Mouse (Mus musculus) heart, embryonic 16.5 days (tissue): ENCODE data around the gene Cryab. TPM values are rescaled to one million over a fixed set of nuclear protein-coding genes. Genes with fewer than 3 reads are reported as not detected.

Experiments used
- ATAC-seq: fragments of 200-750 bp; cut with Nextera tagmentation; replicated peaks from 2 replicates; pipeline ENCODE4 v1.8.0; 2017; ENCODE audit warnings: moderate number of reproducible peaks; ENCODE audit not compliant: insufficient read depth, low FRiP score; ENCODE audit errors: extremely low read depth
- H3K27ac ChIP-seq: fragments of 300-500 bp; sonication (generic); 2 replicates; pipeline ENCODE4 v1.5.1; 2014; ENCODE audit warnings: mild to moderate bottlenecking, low read length, control low read depth, moderate library complexity
- H3K27me3 ChIP-seq: fragments of 300-500 bp; sonication (generic); 2 replicates; pipeline ENCODE4 v1.6.1; 2014; ENCODE audit warnings: low read length, mixed read lengths; ENCODE audit not compliant: control insufficient read depth, insufficient read depth
- H3K36me3 ChIP-seq: fragments of 300-500 bp; sonication (generic); 2 replicates; pipeline ENCODE4 v1.6.1; 2014; ENCODE audit not compliant: control insufficient read depth, insufficient read depth
- H3K4me1 ChIP-seq: fragments of 300-500 bp; sonication (generic); 2 replicates; pipeline ENCODE4 v1.6.1; 2014; ENCODE audit warnings: low read length, mixed read lengths; ENCODE audit not compliant: control insufficient read depth, insufficient read depth
- H3K4me2 ChIP-seq: fragments of 300-500 bp; sonication (generic); 2 replicates; pipeline ENCODE4 v1.6.1; 2014; ENCODE audit warnings: low read depth, mild to moderate bottlenecking, control low read depth, low read length
- H3K4me3 ChIP-seq: fragments of 300-500 bp; sonication (generic); 2 replicates; pipeline ENCODE4 v1.5.1; 2014; ENCODE audit warnings: mild to moderate bottlenecking, control low read depth, low read length
- H3K9ac ChIP-seq: fragments of 300-500 bp; sonication (generic); 2 replicates; pipeline ENCODE4 v1.6.1; 2014; ENCODE audit warnings: low read length, control low read depth
- H3K9me3 ChIP-seq: fragments of 300-500 bp; sonication (generic); replicated peaks from 2 replicates; pipeline ENCODE4 v1.6.1; 2016; ENCODE audit warnings: low read length; ENCODE audit not compliant: control insufficient read depth
- WGBS: fragments of 180-500 bp; shearing (Covaris S2); extraction: QIAGEN DNeasy Blood & Tissue Kit; methylation state at CpG from one replicate; pipeline ENCODE4 v1.1.7; 2014; 5-methylcytosine and 5-hydroxymethylcytosine counted together
- polyA plus RNA-seq: library from polyadenylated mRNA; unstranded; fragments of >200 nt; fragmentation: Nextera tagmentation; extraction: Ambion mirVana; gene quantifications from 2 replicates; pipeline ENCODE4 v1.2.1, GENCODE M21; 2015

Cryab gene
- polyA plus RNA-seq, 1 experiment from 2014 or later = 1,315 TPM

DNA sequence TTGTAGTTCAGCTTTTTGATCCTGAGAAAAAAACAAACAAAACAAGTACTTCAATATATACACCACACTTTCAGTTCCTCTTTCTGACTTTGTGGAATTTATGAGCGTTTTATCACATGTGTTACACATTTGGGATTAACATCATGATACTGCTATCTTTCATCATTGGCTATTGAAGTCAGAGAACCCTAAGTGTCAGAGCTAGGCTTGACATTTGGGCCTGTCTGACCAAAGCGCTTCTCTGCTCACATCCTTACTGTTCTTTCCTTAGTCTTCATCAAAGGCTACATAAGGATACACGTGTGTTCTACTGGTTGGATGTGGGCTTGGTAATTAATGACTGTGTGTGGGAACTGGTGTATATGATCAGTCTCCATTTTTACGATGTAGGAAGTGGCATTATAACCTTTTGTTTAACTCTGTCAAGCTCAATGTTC, 22.9 kb downstream of the Cryab start:
- no peaks in the 10 kb centered on the region for H3K9me3 ChIP-seq
- H3K9ac ChIP-seq = no peak overlapping the region; the same call in 1 of the 2 replicates
- H3K27ac ChIP-seq = no peak overlapping the region
- H3K36me3 ChIP-seq = peaks cover 13% of the 10 kb centered on the region
- H3K27me3 ChIP-seq = no peaks in the 10 kb centered on the region
- H3K4me2 ChIP-seq = peak overlapping the region; percentile 74; the same call in 1 of the 2 replicates
- H3K4me3 ChIP-seq = no peak overlapping the region
- ATAC-seq = no peak
- H3K4me1 ChIP-seq = peaks cover 18% of the 10 kb centered on the region
- 62% methylated on average over 4 of the region's 4 CpGs for WGBS

DNA sequence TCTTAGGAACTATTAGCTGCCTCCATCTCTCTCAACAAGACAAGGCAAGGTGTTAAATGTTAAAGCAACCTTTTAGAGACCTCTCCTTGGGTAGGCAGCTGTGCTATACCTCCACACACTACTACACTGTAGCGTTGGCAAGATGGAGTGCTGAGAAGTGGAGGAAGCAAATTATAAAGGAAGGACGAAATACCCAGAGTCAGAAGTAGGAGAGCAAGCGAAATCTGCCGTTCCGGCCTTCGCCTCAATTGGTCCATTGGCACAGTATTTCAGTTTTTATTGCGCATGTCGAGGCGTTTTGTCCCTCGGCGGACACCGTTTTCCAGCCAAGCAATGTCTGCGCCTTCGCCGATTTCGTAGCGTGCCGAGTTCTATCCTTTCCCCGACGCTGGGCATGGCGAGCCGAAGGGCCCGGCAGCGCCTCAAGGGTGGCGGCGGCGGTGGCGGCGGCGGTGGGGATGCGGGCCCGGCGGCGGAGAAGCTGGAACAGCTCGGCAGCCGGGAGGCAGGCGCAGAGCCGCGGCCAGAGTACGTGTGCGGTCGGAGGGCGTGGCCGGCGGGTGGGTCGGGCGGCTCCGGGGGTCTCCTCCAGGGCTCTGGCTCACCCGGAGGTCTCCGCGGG, 24.0 kb downstream of the Cryab start, which contains the start of the genes Alg9 and 1110032A03Rik:
TSS of gene Alg9 (plus strand) at position 29 of the 622 bp plus-strand sequence.
TSS of gene 1110032A03Rik (minus strand) at position 530 of the 622 bp plus-strand sequence.
- Histone ChIP-seq H3K27me3 (no peaks in the 10 kb centered on the region), H3K9ac (peak within 1 kb of the TSS; percentile 93), H3K4me3 (peak within 1 kb of the TSS; percentile 99), H3K36me3 (peaks cover 13% of the 10 kb centered on the region), H3K4me2 (peak within 1 kb of the TSS; percentile 74), H3K4me1 (peaks cover 12% of the 10 kb centered on the region), H3K9me3 (no peaks in the 10 kb centered on the region), H3K27ac (peak within 1 kb of the TSS; percentile 74)
- WGBS = under 1% methylated on average over 51 of the region's 51 CpGs
- ATAC-seq = peak; percentile 72

DNA sequence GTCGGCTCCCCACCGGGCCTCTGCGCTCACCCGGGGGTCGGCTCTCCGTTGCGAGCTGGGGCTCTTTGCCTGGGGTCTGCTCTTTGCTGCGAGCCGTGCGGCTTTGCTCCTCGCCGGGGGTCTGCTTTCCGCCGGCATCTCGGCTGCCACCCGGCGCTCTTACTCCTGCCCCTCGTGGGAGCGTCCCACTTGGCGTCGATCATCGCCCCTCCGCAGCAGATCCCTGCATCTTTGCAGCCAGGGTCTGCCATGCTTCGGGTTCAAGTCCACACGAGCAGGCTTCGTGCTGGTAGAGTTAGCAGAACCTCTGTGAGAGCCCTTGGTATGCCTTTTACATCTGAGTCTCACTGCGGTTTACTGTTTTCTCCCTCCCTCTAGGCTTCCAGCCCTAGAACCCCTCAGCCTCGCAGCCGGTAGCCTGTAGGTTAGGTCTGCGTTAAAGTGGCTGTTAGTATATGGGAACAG, 24.6 kb downstream of the Cryab start:
- H3K4me3 ChIP-seq = peak overlapping the region; percentile 99
- peak overlapping the region; percentile 74 for H3K27ac ChIP-seq
- H3K4me1 ChIP-seq = peaks cover 12% of the 10 kb centered on the region
- H3K4me2 ChIP-seq = peak overlapping the region; percentile 74
- peak overlapping the region; percentile 93 for H3K9ac ChIP-seq
- H3K36me3 ChIP-seq = peaks cover 17% of the 10 kb centered on the region
- 1% methylated on average over 30 of the region's 30 CpGs for WGBS
- H3K9me3 ChIP-seq = no peaks in the 10 kb centered on the region
- peak; percentile 18 for ATAC-seq
- H3K27me3 ChIP-seq = no peaks in the 10 kb centered on the region

DNA sequence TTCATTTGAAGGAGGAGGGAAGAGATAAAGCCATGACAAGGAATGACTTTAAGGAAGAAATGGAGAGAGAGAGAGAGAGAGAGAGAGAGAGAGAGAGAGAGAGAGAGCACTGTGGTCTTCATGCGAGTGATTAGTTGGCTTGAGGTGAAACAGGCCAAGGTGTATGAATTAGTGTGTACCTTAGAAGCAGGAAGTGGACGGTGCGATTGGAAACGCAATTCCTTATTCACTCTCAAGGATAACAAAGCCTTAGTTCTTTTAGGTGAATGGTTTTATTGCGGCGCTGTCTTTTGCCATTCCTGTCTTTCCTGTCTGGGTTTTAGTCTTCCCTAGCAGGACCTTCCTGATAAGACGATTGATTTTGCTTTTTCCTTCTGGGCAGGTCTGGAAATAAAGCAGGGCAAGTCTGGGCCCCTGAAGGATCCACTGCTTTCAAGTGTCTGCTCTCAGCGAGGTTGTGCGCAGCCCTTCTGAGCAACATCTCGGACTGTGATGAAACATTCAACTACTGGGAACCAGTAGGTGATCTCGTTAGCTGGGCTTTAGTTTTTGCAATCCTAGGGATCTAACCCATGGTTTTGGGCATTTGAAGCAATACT, 25.1 kb downstream of the Cryab start:
- no peak for ATAC-seq
- H3K4me3 ChIP-seq = peak overlapping the region; percentile 99
- peaks cover 22% of the 10 kb centered on the region for H3K36me3 ChIP-seq
- no peaks in the 10 kb centered on the region for H3K9me3 ChIP-seq
- peak overlapping the region; percentile 93 for H3K9ac ChIP-seq
- no peak overlapping the region for H3K27ac ChIP-seq
- peak overlapping the region; percentile 74 for H3K4me2 ChIP-seq
- H3K4me1 ChIP-seq = peaks cover 12% of the 10 kb centered on the region
- H3K27me3 ChIP-seq = no peaks in the 10 kb centered on the region
- WGBS = 49% methylated on average over 11 of the region's 11 CpGs

DNA sequence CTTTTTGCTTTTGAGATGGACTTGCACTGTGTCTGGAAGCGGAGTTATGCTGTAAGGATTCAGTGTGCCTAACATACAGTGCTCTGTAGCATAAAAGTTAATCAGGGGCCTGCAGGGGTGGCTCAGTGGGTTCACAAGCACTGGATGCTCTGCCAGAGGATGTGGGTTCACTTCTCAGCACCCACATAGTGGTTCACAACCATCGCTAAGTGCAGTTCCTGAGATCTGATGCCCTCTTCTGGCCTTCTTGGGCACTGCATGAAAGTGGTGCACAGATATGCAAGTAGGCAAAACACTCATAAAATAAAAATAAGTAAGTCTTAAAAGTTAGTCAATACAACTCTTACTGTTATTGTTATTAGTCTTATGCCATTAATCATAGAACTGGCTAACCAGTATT, 31.0 kb downstream of the Cryab start:
- WGBS = 82% methylated on average over 2 of the region's 2 CpGs
- Histone ChIP-seq H3K4me3 (no peak overlapping the region), H3K9ac (no peak overlapping the region), H3K27ac (no peak overlapping the region), H3K4me2 (no peak overlapping the region), H3K36me3 (peaks cover 50% of the 10 kb centered on the region), H3K9me3 (no peaks in the 10 kb centered on the region), H3K4me1 (no peaks in the 10 kb centered on the region), H3K27me3 (no peaks in the 10 kb centered on the region)
- ATAC-seq = no peak

DNA sequence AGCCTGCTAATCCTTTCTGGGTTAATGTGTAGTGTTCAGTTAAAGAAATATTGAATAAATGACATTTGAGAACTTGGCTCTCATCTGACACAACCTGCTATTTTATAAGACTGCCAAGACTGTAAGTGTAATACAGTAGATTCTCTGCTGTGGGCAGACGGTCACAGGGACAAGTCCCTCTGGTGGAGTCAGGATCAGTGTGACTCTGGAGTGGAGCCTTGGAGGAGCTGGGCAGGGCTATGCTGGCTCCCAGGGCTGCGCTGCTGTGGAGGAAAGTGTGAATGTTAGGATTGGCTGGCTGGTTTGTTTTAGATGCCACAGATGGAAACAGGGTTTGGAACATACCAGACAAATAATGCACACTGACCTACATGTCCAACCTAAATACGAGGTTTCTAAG, 44.1 kb downstream of the Cryab start:
- H3K9me3 ChIP-seq = no peaks in the 10 kb centered on the region
- H3K36me3 ChIP-seq = peaks cover 24% of the 10 kb centered on the region
- WGBS = 89% methylated on average over 3 of the region's 3 CpGs

DNA sequence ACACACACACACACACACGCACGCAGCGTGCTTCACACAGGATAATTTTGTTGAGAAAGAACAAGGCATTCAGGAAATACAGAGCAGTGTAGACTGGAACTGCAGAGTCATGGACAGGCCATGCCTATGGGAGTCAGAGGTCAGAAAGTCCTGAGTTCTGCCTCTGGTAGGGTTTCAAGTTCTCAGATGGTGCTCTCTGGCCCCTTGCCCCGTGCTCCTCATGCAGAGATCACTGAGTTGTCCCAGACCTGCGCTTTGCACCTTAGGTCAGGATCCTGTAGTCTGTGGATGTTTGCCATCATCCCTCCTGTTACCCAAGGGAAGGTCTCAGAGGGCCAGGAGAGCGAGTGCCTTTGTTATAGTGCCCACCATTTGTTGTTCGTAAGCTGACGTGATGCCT, 45.7 kb downstream of the Cryab start:
- Histone ChIP-seq H3K9me3 (no peaks in the 10 kb centered on the region), H3K27me3 (no peaks in the 10 kb centered on the region), H3K9ac (no peak overlapping the region), H3K4me1 (no peaks in the 10 kb centered on the region), H3K36me3 (peaks cover 21% of the 10 kb centered on the region), H3K4me3 (no peak overlapping the region), H3K27ac (no peak overlapping the region), H3K4me2 (no peak overlapping the region)
- WGBS = 90% methylated on average over 8 of the region's 8 CpGs
- no peak for ATAC-seq

More for the DNA sequence above, 44.1 kb downstream of the Cryab start:
- ATAC-seq = no peak
- Histone ChIP-seq H3K27me3 (no peaks in the 10 kb centered on the region), H3K4me2 (no peak overlapping the region), H3K9ac (no peak overlapping the region), H3K27ac (no peak overlapping the region), H3K4me3 (no peak overlapping the region), H3K4me1 (no peaks in the 10 kb centered on the region)

DNA sequence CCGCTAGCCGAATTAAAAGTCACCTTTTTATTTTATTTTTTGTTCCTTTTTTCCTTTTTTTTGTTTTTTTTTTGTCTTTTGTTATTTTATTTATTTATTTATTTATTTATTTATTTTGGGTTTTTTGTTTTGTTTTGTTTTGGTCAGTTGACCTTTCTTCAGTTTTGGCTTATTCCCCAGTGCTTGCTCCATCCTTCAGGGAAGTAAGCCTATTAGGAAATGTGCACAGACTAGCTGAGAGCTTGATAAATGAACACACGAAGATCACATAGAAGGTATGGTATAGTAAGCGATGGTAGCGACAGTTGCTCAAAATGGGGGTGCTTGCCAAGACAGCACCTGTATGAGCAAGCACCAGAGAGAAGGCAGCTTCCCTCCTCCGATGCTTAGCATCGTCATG, 46.5 kb downstream of the Cryab start:
- Histone ChIP-seq H3K9me3 (no peaks in the 10 kb centered on the region), H3K9ac (no peak overlapping the region), H3K4me1 (no peaks in the 10 kb centered on the region), H3K36me3 (peaks cover 17% of the 10 kb centered on the region), H3K27me3 (no peaks in the 10 kb centered on the region), H3K4me2 (no peak overlapping the region), H3K27ac (no peak overlapping the region), H3K4me3 (no peak overlapping the region)
- 94% methylated on average over 7 of the region's 7 CpGs for WGBS
- no peak for ATAC-seq

DNA sequence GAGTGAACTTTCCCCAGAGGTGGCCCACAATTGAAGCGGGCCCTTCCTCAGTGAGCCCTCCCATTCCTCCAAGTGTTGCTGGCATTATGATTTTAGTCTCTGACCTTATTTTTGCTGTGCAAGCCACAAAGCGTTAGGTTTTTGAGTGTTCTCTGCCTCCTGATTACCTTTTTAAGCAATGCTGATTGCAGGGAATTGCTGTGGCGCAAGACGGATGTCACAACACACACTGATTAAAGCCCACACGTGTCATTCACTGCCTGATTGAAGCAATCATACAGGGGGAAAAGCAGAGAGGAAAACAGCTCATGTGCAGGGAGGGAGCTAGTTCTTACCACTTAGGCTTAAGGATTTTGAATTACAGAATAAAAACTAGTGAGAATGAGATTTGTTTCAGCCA, 47.2 kb downstream of the Cryab start:
- Histone ChIP-seq H3K9ac (no peak overlapping the region), H3K4me3 (no peak overlapping the region), H3K9me3 (no peaks in the 10 kb centered on the region), H3K36me3 (peaks cover 19% of the 10 kb centered on the region), H3K4me2 (no peak overlapping the region), H3K27me3 (no peaks in the 10 kb centered on the region), H3K4me1 (no peaks in the 10 kb centered on the region), H3K27ac (no peak overlapping the region)
- no peak for ATAC-seq
- 81% methylated on average over 5 of the region's 5 CpGs for WGBS
